8 mouse cellular contexts compared by ENCODE assay signal in genomic region chr9:43879969-43880396, GRCm38 (mm10).
DNase-seq lines count a peak whose midpoint lies in the region; ATAC-seq and TF ChIP-seq lines count a peak whose summit lies in the region.

No protein-coding gene starts in this region.

- DNase-seq in heart, adult 11 months: no peak
- peak; percentile 11 for DNase-seq in heart, postnatal 4 days
- peak; percentile 75 to 76 for DNase-seq in left cerebral cortex, postnatal 10 days (ENCODE audit: extremely low spot score in 1 of 2, low spot score in 2 of 2)
- peak; percentile 71 for DNase-seq in retina, embryonic 14.5 days (ENCODE audit: low spot score)
- DNase-seq in ovary, postnatal 36 days (ENCODE audit: low spot score): no peak
- DNase-seq in gastrocnemius, adult 18-20 months (ENCODE audit: low spot score): no peak

- intact Hi-C loops in left cerebral cortex, postnatal 10 days (cut with DNase I): no loop called here

- TF ChIP-seq CTCF in cortical plate, adult 2 months (IDR thresholded peaks at IDR 0.05; ENCODE audit: extremely low read depth, insufficient read depth, low read length): no peak

- H3K36me3 ChIP-seq in heart, embryonic 14.5 days (ENCODE audit: control insufficient read depth, insufficient read depth, low read length): no peaks in the 10 kb centered on the region

- 0% methylated on average over 26 of the region's 26 CpGs for WGBS in heart, embryonic 14.5 days

- H3K27ac ChIP-seq in heart, embryonic 14.5 days (replicated peaks in 1 of 2; ENCODE audit: control insufficient read depth in 1 of 2, insufficient read depth in 1 of 2, low read depth in 2 of 2, low read length in 2 of 2): no peak overlapping the region
- H3K27ac ChIP-seq in cortical plate, adult 2 months (ENCODE audit: insufficient read depth, low read length): no peak overlapping the region

- H3K27me3 ChIP-seq in heart, embryonic 14.5 days (ENCODE audit: control insufficient read depth, insufficient read depth, low read length): peaks cover 47% of the 10 kb centered on the region

- ATAC-seq in heart, embryonic 14.5 days (ENCODE audit: insufficient number of reproducible peaks, insufficient read depth, low FRiP score, low read depth): no peak

- H3K9ac ChIP-seq in heart, embryonic 14.5 days (ENCODE audit: low read length): no peak overlapping the region

- H3K4me2 ChIP-seq in heart, embryonic 14.5 days (ENCODE audit: low read length): peak overlapping the region; percentile 62

- peaks cover 9 to 11% of the 10 kb centered on the region in 2 experiments; a peak in 3 of 4 replicates for H3K4me1 ChIP-seq in heart, embryonic 14.5 days (ENCODE audit: control insufficient read depth in 2 of 2, insufficient read depth in 2 of 2, low read length in 2 of 2)
- H3K4me1 ChIP-seq in cortical plate, adult 2 months (ENCODE audit: control insufficient read depth, insufficient read depth, low read length): no peaks in the 10 kb centered on the region; the same call in 1 of the 2 replicates

- H3K9me3 ChIP-seq in heart, embryonic 14.5 days (ENCODE audit: control insufficient read depth, low read length): no peaks in the 10 kb centered on the region

- TF ChIP-seq POLR2A in cortical plate, adult 2 months (IDR thresholded peaks at IDR 0.05; ENCODE audit: extremely low read depth, insufficient read depth, low read length): no peak

- peak overlapping the region; percentile 22 to 30; a peak in 3 of 4 replicates for H3K4me3 ChIP-seq in heart, embryonic 14.5 days (ENCODE audit: control insufficient read depth in 1 of 2, insufficient read depth in 1 of 2, low read depth in 1 of 2, low read length in 2 of 2)
- peak overlapping the region; percentile 17 for H3K4me3 ChIP-seq in cortical plate, adult 2 months (ENCODE audit: insufficient read depth, low read length)

Comparison
In these comparisons a context has a peak if more than half of its experiments do, and no peak if none do; other contexts are left out.
1. DNase-seq: peak in heart, postnatal 4 days (single experiment), left cerebral cortex, postnatal 10 days (2 of 2) and retina, embryonic 14.5 days (single experiment); none in heart, adult 11 months (single experiment), ovary, postnatal 36 days (single experiment) and gastrocnemius, adult 18-20 months (single experiment).